Mouse (Mus musculus) CH12.LX (cell line): ENCODE data around the gene Pgk1. TPM values are rescaled to one million over a fixed set of nuclear protein-coding genes. Genes with fewer than 3 reads are reported as not detected.

ENCODE experiments used
- DNase-seq: peaks from one replicate; pipeline ENCODE4 v3.0.0-alpha.2; 2013; ENCODE audit errors: extremely low read depth
- H3K27ac ChIP-seq: 2 replicates; pipeline ENCODE4 v1.5.1; 2012; ENCODE audit warnings: low read depth, mild to moderate bottlenecking, control low read depth, moderate library complexity; ENCODE audit not compliant: insufficient read depth
- H3K27me3 ChIP-seq: replicated peaks from 2 replicates; pipeline ENCODE3; 2012; ENCODE audit warnings: inconsistent platforms
- H3K36me3 ChIP-seq, 2 experiments: replicated peaks in 1 of 2; 2 replicates each; pipeline versions ENCODE3 to v1.6.1; 2012; ENCODE audit warnings: inconsistent platforms in 1 of 2, low read length in 1 of 2, mild to moderate bottlenecking in 1 of 2, mixed read lengths in 1 of 2, moderate library complexity in 1 of 2; ENCODE audit not compliant: control insufficient read depth in 1 of 2, insufficient read depth in 1 of 2
- H3K4me1 ChIP-seq, 2 experiments: 2 replicates each; pipeline ENCODE4 v1.6.1; 2012; ENCODE audit warnings: inconsistent platforms in 1 of 2, moderate library complexity in 1 of 2; ENCODE audit not compliant: insufficient read depth in 2 of 2, control insufficient read depth in 1 of 2
- H3K4me2 ChIP-seq: 2 replicates; pipeline ENCODE4 v1.6.1; 2012; ENCODE audit warnings: low read depth, mild to moderate bottlenecking, control low read depth; ENCODE audit not compliant: poor library complexity, insufficient read depth, severe bottlenecking
- H3K4me3 ChIP-seq, 3 experiments: fragments of 150-350 bp in 1 of 3; sonication (generic) in 1 of 3; replicated peaks in 1 of 3; 2 replicates each; pipeline versions ENCODE3 to v1.5.1; 2011 to 2012; ENCODE audit warnings: low read depth in 2 of 3, low read length in 2 of 3, mild to moderate bottlenecking in 2 of 3, moderate library complexity in 2 of 3, control low read depth in 1 of 3, improper control_type of control experiment in 1 of 3, inconsistent platforms in 1 of 3, mixed read lengths in 1 of 3; ENCODE audit not compliant: poor library complexity in 1 of 3
- H3K79me2 ChIP-seq: replicated peaks from 2 replicates; pipeline ENCODE4 v1.6.1; 2012; ENCODE audit warnings: mild to moderate bottlenecking, moderate library complexity; ENCODE audit not compliant: control insufficient read depth, poor library complexity, insufficient read depth, severe bottlenecking; ENCODE audit errors: extremely low read depth
- H3K9ac ChIP-seq: 2 replicates; pipeline ENCODE4 v1.6.1; 2012; ENCODE audit warnings: low read depth, mild to moderate bottlenecking, control low read depth, moderate library complexity; ENCODE audit not compliant: insufficient read depth
- H3K9me3 ChIP-seq: replicated peaks from 2 replicates; pipeline ENCODE3; 2012; ENCODE audit warnings: low read length, inconsistent platforms, mixed read lengths
- BHLHE40 ChIP-seq: IDR thresholded peaks from 2 replicates; pipeline ENCODE4 v1.6.1; 2011; ENCODE audit warnings: mild to moderate bottlenecking, low read depth, low read length, improper control_type of control experiment
- CHD2 ChIP-seq: IDR thresholded peaks from 2 replicates; pipeline ENCODE4 v1.6.1; 2011; ENCODE audit warnings: low read length, improper control_type of control experiment
- CTCF ChIP-seq, 2 experiments: IDR thresholded peaks in 1 of 2; conservative IDR thresholded peaks in 1 of 2; 2 replicates each; pipeline ENCODE4 v1.5.1; 2011 to 2012; ENCODE audit warnings: low read depth in 2 of 2, low read length in 2 of 2, improper control_type of control experiment in 1 of 2, inconsistent platforms in 1 of 2, mild to moderate bottlenecking in 1 of 2, moderate library complexity in 1 of 2
- E2F4 ChIP-seq: IDR thresholded peaks from 2 replicates; pipeline ENCODE4 v1.6.1; 2011; ENCODE audit warnings: low read depth, low read length, improper control_type of control experiment; ENCODE audit not compliant: insufficient replicate concordance
- ETS1 ChIP-seq: conservative IDR thresholded peaks from 2 replicates; pipeline ENCODE4 v1.6.1; 2012; ENCODE audit warnings: low read depth, mild to moderate bottlenecking, inconsistent platforms, low read length, improper control_type of control experiment, moderate library complexity
- GABPA ChIP-seq: IDR thresholded peaks from 2 replicates; pipeline ENCODE4 v1.6.1; 2012; ENCODE audit warnings: low read depth, low read length, improper control_type of control experiment, inconsistent platforms; ENCODE audit not compliant: insufficient replicate concordance
- HCFC1 ChIP-seq: IDR thresholded peaks from 2 replicates; pipeline ENCODE4 v1.6.1; 2012; ENCODE audit warnings: low read depth, mild to moderate bottlenecking, inconsistent platforms, low read length, improper control_type of control experiment
- KAT2A ChIP-seq: IDR thresholded peaks from 2 replicates; pipeline ENCODE4 v1.6.1; 2012; ENCODE audit warnings: low read length, improper control_type of control experiment, inconsistent platforms; ENCODE audit not compliant: insufficient replicate concordance
- MAX ChIP-seq: IDR thresholded peaks from 2 replicates; pipeline ENCODE4 v1.6.1; 2011; ENCODE audit warnings: low read length, improper control_type of control experiment
- MAZ ChIP-seq: IDR thresholded peaks from 2 replicates; pipeline ENCODE4 v1.6.1; 2012; ENCODE audit warnings: low read depth, mild to moderate bottlenecking, inconsistent platforms, low read length, improper control_type of control experiment, moderate library complexity
- MEF2A ChIP-seq: IDR thresholded peaks from 2 replicates; pipeline ENCODE4 v1.6.1; 2014; ENCODE audit warnings: low read depth, mild to moderate bottlenecking, inconsistent platforms, low read length, improper control_type of control experiment, borderline replicate concordance
- MXI1 ChIP-seq: IDR thresholded peaks from 2 replicates; pipeline ENCODE4 v1.6.1; 2011; ENCODE audit warnings: mild to moderate bottlenecking, low read depth, low read length, improper control_type of control experiment
- MYC ChIP-seq: IDR thresholded peaks from 2 replicates; pipeline ENCODE4 v1.6.1; 2011; ENCODE audit warnings: low read depth, mild to moderate bottlenecking, improper control_type of control experiment, low read length
- NELFE ChIP-seq: IDR thresholded peaks from 2 replicates; pipeline ENCODE4 v1.6.1; 2011; ENCODE audit warnings: low read depth, low read length, improper control_type of control experiment
- NRF1 ChIP-seq: IDR thresholded peaks from 2 replicates; pipeline ENCODE4 v1.6.1; 2014; ENCODE audit warnings: low read depth, mild to moderate bottlenecking, inconsistent platforms, low read length, improper control_type of control experiment, moderate library complexity
- PAX5 ChIP-seq: IDR thresholded peaks from 2 replicates; pipeline ENCODE4 v1.6.1; 2012; ENCODE audit warnings: low read length, inconsistent platforms, mixed read lengths
- POLR2A ChIP-seq: IDR thresholded peaks from 2 replicates; pipeline ENCODE4 v1.6.1; 2011; ENCODE audit warnings: low read depth, mild to moderate bottlenecking, improper control_type of control experiment, low read length
- RAD21 ChIP-seq: IDR thresholded peaks from 2 replicates; pipeline ENCODE4 v1.6.1; 2011; ENCODE audit warnings: low read depth, mild to moderate bottlenecking, low read length, improper control_type of control experiment, moderate library complexity
- RCOR1 ChIP-seq: conservative IDR thresholded peaks from 2 replicates; pipeline ENCODE4 v1.6.1; 2012; ENCODE audit warnings: low read depth, mild to moderate bottlenecking, inconsistent platforms, low read length, improper control_type of control experiment
- SIN3A ChIP-seq: IDR thresholded peaks from 2 replicates; pipeline ENCODE4 v1.6.1; 2012; ENCODE audit warnings: low read length, improper control_type of control experiment, inconsistent platforms
- SMC3 ChIP-seq: IDR thresholded peaks from 2 replicates; pipeline ENCODE4 v1.6.1; 2011; ENCODE audit warnings: low read depth, low read length, improper control_type of control experiment
- TBP ChIP-seq: conservative IDR thresholded peaks from 2 replicates; pipeline ENCODE4 v1.6.1; 2011; ENCODE audit warnings: low read depth, low read length, improper control_type of control experiment
- TCF12 ChIP-seq: IDR thresholded peaks from 2 replicates; pipeline ENCODE4 v1.6.1; 2014; ENCODE audit warnings: low read depth, mild to moderate bottlenecking, inconsistent platforms, low read length, improper control_type of control experiment
- UBTF ChIP-seq: IDR thresholded peaks from 2 replicates; pipeline ENCODE4 v1.6.1; 2012; ENCODE audit warnings: low read depth, mild to moderate bottlenecking, inconsistent platforms, low read length, improper control_type of control experiment, moderate library complexity
- USF1 ChIP-seq: IDR thresholded peaks from 2 replicates; pipeline ENCODE4 v1.6.1; 2014; ENCODE audit warnings: low read depth, mild to moderate bottlenecking, inconsistent platforms, low read length, improper control_type of control experiment
- USF2 ChIP-seq: conservative IDR thresholded peaks from 2 replicates; pipeline ENCODE4 v1.6.1; 2011; ENCODE audit warnings: low read depth, low read length, improper control_type of control experiment
- ZNF384 ChIP-seq: IDR thresholded peaks from 2 replicates; pipeline ENCODE4 v1.6.1; 2012; ENCODE audit warnings: low read depth, low read length, improper control_type of control experiment, inconsistent platforms
- dilution Hi-C: fragments of 300-500 bp; cut with MboI; formaldehyde crosslinking; loops from 2 replicates; pipeline ENCODE4 v1.14.3; 2020; ENCODE audit warnings: low sequenced_read_pairs; ENCODE audit not compliant: extremely low pct_unique_long_range_greater_than_20kb, extremely low pct_ligation_motif_present
- in situ Hi-C: fragments of 300-500 bp; cut with MboI; formaldehyde crosslinking; loops from 3 replicates; pipeline ENCODE4 v1.14.3; 2019; ENCODE audit warnings: low sequenced_read_pairs, low pct_ligation_motif_present, low pct_unique_long_range_greater_than_20kb, mixed read lengths
- polyA plus RNA-seq: library from polyadenylated mRNA; unstranded; fragments of >175 nt; gene quantifications from 2 replicates; pipeline ENCODE4 v1.2.1, GENCODE M21; 2012; ENCODE audit warnings: low read depth; ENCODE audit not compliant: insufficient read length
- total RNA-seq, 2 experiments: library from RNA; depleted of rRNA; stranded (reverse); fragments of 300-350 nt in 1 of 2; fragments of >200 nt in 1 of 2; gene quantifications; 2 replicates each; pipeline ENCODE4 v1.2.3; 2012 to 2014

Pgk1 gene
- total and polyA plus RNA-seq, 3 experiments: 679 to 1,645 (median 1,096) TPM

DNA sequence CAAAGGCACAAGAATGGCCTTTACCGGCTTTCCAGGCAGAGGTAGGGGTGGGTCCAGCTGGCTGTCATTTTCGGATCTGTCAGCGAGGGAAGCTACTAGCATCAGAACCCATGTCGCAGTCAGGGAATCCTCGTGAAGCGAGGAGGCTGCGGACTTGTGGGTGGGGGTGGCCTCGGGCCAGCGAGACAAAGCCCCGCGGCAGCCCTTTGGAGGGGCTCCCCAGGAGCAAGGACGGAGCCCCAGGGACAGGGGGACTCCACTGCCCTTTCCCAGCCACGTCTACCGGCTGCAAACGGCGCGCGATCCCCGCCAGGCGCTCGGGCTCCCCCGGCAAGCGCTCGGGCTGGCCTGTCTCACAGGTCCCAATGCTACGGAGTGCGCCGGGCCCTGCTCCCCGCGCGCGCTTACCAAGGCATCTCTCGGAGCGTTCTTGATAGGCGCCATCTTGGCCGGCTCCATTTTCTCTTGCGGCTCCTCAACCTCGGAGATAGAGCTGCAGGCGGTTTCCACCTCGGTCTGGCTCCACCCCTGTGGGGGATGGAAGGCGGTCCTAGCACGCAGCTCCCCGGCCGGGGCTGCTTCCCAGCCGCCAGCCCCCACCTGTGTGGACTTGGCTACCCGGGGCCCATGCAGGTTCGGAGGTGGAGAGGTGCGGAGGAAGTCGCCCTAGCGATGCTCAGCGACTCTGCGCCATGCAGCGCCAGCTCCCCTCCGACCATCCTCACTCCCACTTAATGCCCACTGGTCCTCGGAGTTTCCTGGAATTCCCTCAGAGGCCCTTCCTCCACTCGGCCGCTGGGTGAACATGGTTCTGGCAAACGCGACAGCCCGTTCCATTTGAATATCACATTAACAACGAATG lies 32.5 kb downstream of the Pgk1 start:
- H3K9ac ChIP-seq: peak overlapping the region; percentile 68
- no peaks in the 10 kb centered on the region for H3K36me3 ChIP-seq
- no peaks in the 10 kb centered on the region for H3K27me3 ChIP-seq
- H3K27ac ChIP-seq: no peak overlapping the region
- DNase-seq: peak; percentile 64
- H3K4me2 ChIP-seq: peak overlapping the region; percentile 7
- in situ Hi-C loops (no loop called here), dilution Hi-C loops (no loop called here)
- H3K9me3 ChIP-seq: no peaks in the 10 kb centered on the region
- H3K79me2 ChIP-seq: no peaks in the 10 kb centered on the region
- TF ChIP-seq E2F4 (no peak), RCOR1 (no peak), CHD2 (peak; percentile 37; the same call in 1 of the 2 replicates), USF1 (no peak), NRF1 (peak; percentile 54), ZNF384 (no peak), SMC3 (no peak), KAT2A (no peak), MEF2A (no peak), UBTF (no peak; the same call in 1 of the 2 replicates), TCF12 (peak; percentile 43), HCFC1 (no peak), MAZ (no peak), NELFE (0 out of 2 replicates have a peak, but pooled peaks have one; percentile 31), USF2 (no peak), MXI1 (no peak), POLR2A (peak; percentile 50; the same call in 1 of the 2 replicates), ETS1 (no peak), GABPA (no peak), PAX5 (no peak), SIN3A (0 out of 2 replicates have a peak, but pooled peaks have one; percentile 33), TBP (no peak), MAX (no peak), BHLHE40 (no peak), RAD21 (no peak; the same call in 1 of the 2 replicates), CTCF (conservative IDR thresholded peaks at IDR 0.05 in 1 of 2, IDR thresholded peaks at IDR 0.05 in 1 of 2; ENCODE audit: low read depth in 2 of 2, low read length in 2 of 2) (no peak), MYC (no peak)
- TF ChIP-seq, all 38 proteins: peak for 6
- Histone ChIP-seq H3K4me3 (peak overlapping the region; percentile 42 to 69 (median 61)), H3K4me1 (no peaks in the 10 kb centered on the region)
